Mouse (Mus musculus) A20 (cell line): ENCODE results near the gene Clec3a.
A peak's percentile ranks its signal among the peaks of the same experiment; 100 is the strongest.

Experiments used
- DNase-seq: peaks from one replicate; pipeline ENCODE4 v3.0.0-alpha.2; 2011; ENCODE audit warnings: low read depth, low spot score

Gene Clec3a

DNA sequence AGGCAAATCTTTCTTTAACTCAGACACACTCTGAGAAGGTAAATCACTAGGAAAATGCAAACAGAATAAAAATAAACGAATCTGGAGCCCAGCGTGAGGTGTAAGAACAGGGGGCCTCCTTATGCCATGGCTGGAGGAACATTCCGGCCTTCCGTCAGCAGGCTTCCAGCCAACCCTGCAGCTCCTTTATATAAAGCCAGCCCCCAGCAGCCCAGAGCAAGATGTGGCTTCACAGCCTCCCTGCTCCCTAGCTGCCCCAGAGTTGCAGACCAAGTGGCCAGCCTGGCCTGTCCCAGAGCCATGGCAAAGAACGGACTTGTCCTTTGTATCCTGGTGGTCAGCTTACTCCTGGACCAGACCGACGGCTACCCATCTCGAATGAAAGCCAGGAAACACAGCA, at the start of gene Clec3a:
Gene Clec3a (plus strand): TSS at position 301 of the 400 bp plus-strand sequence.
- no peak for DNase-seq

DNA sequence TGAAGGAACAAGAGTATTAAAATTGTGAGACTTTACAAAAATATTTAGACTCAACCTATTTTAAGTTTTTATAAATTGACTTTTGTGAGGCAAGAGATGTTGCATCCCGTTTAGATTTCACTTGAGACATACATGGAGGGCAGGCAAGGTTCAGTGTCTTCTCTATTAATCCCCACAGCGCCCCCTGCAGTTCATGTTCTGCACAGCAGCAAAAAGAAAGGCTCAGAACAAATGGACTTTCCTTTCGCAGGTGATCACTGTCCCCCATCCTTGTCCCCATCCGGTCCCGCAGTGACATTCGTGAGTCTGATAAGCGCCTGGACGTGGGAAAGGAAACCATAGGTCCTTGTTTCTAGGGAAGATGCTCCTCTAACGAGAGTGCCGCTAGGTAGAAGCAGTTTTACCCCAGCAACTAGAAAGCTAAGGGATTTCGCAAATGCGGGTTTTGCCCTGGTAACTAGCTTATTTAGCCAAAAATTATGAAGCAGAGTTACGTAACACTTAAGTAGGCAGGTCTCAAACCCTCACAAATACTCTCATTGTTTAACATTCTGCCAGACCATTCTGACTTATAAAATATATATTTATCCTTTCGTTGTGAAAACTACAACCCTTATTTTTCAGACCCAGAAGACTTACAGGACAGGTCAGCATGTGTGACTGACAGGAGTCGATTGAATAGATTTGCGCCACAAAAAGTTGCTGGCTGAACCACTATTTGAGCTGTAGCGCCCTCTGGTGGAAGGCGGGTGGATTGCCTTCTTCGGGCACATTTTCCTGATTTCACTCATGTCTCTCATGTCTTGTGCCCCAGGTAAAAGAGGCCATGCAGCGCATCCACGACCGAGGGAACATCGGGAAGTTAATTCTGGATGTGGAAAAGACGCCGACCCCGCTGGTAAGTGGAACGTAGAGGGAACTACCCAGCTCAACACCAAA, 48.6 kb upstream of the Clec3a start:
- peak; percentile 2 for DNase-seq

DNA sequence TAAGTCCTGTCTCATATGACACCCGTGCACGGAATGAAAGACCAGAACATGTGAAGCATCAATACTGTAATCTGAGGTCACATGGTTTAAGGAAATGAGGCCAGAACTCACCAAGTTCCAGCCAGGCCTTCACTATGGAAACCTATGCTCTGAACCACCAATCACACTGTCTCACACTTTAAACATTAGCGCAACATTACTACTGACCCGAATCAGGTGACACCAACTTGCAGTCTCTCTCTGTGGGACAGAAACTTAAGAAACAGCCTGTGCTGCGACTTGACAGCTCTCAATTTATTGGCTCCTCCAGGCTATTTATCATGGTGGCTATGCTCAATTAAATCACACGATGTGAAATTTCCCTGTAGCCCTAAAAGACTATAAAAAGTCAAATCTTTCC, 43.5 kb upstream of the Clec3a start:
- no peak for DNase-seq

DNA sequence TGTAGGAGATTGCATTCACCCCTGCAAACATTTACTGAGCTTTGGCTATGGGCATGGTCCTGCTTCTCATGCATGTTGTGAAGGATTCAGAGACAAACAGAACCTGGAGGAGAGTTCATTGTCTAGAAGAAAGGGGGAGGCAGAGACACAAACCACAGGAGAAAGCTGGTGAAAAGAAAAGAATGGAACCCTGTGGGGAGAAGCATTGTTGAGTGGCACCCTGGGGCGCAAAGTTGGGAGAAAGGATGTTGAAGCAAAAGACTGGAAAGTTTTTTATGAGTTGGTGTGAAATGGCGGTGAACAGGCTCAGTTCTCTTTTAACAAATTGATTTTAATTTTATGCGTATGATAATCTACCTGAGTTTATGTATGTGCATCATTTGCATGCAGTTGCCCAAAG, 33.7 kb upstream of the Clec3a start:
- no peak for DNase-seq

DNA sequence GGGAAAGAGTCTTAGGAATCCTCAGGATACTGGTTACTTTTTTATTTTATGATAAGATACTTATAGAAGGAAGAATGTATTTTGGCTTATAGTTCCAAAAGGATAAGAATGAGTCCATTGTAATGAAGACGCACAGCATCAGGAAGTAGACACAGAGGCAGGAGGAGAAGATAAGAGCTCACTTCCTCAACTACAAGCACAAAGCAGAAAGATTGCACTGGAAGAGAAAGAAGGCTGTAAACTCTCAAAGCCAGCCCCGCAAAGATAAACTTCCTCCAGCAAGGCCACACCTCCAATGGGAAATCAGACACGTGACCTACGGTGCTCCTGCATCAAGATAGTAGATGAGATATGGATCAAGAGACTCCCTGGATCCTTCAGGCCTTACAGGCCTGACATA, 30.4 kb upstream of the Clec3a start:
- DNase-seq: no peak

DNA sequence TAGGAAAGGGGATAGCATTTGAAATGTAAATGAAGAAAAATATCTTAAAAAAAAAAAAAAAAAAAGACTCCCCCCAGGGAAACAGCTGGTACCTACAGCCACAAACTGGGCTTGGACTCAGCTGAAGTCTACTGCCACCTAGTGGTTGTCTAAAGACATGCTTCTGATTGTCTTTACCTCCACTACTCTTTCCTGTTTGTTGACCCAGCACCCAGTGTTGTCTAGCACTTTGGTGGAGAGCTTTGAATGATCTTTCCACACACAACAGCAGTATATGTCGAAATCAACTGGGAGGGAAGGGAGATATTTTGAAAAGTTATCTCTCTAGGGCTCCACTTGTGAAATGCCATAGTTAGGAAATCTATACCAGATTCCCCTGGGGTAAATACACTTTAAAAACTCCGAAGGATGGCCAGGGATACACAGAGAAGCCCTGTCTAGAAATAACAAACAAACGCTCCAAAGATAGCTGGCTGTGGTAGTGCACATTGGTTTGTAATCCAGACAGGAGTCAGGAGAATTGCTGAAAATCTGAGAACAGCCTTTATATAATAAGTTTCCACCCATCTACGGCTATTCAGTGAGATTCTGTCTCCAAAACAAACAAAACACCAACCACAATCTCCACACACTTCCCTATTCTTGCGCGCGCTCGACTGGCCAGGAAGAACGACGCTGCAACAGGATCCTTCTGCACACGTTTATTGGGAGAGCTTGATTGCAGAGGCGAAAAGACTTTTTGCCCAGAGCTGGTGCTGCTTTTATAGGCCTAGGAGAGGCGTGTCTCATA, 27.2 kb upstream of the Clec3a start:
- no peak for DNase-seq

DNA sequence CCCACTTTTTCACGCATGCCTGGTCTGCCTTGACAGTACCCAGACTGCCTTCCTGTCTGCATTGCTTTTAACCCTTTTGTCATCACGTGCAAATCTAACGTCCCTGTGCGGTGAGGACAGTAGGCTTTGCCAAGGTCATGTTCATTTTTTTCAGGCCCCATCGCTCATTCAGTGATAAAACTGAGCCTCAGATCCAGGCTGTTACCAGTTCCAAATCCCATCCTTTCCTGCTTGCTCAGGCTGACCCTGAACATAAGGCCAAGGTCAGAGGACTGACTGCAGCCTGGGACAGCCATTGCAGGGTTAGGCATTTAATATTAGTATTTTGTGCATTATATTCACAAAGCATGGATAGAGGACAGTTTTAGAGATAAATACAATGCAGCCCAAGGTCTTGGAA, 19.6 kb upstream of the Clec3a start:
- no peak for DNase-seq

DNA sequence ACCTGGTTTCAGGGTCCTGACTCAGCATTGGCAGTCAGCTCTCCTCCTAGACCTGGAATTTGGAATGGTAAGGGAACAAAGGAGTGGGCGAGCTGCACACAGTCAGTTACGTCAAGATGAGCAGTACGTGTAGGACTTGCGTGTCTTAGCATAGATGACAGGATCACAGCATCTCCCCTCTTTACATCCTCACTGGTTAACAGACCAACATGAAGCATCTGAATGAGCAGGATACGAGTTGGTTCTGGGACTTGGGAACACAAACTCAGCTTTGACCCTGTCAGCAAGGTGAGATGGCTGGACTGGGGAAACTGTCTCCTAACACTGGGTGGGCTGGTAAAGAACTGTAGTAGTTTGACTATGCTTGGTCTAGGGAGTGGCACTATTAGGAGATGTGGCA, 18.6 kb upstream of the Clec3a start:
- no peak for DNase-seq

DNA sequence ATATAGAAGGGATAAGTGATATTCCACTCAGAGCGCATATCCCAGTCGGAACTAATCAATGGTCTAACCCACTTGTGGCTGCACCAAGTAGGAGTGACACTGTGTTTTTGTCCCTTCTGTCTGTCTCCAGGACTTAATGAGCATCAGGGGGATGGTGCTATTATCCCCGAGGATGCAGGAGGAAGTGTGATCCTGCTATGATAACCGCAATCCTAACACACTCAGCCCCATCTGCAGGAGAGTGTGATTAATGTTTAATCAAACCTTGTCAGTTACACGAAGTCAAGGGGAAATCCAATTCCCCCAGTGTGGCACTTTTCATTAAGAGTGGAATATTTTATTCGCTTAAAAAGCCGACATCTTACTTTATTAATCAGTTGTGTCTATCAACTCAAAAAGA, 16.2 kb upstream of the Clec3a start:
- DNase-seq: no peak

DNA sequence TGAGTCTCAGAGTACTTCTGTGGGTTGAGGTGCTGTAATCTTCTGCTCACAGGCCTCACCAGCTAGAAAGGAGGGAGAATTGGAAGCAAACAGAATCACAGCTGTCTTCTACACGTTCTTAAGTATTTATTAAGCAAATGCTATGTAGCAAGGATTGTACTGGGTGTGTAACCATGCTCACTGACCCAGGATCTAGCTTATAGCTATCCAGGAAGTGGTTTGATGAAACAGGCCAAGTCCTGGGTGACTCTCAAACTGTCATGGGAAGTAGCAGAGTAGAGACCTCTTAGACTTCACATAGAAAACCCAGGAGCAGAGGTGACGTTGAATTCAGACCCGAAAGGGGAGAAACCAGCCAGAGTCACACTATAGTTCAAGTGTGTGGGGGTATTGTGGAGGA, 6.5 kb upstream of the Clec3a start:
- no peak for DNase-seq

DNA sequence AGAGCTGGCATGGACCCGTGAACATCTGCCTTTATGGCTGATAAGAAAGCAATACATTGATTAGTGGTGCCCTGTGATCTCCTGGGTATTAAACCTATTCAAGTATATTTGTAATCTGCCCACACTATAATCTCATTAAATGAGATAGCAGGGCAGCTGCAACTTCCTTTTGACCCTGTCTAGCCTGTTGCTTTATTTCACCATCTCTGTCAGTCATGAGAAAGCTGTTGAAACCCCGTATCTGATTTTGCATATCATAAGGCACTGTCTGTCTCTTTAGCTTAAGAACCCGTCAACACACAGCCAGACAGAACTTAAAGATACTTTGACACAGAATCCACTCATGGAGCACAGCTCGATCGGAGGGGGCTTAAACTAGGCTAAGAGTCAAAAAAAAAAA, 600 bp downstream of the Clec3a start:
- DNase-seq: no peak

DNA sequence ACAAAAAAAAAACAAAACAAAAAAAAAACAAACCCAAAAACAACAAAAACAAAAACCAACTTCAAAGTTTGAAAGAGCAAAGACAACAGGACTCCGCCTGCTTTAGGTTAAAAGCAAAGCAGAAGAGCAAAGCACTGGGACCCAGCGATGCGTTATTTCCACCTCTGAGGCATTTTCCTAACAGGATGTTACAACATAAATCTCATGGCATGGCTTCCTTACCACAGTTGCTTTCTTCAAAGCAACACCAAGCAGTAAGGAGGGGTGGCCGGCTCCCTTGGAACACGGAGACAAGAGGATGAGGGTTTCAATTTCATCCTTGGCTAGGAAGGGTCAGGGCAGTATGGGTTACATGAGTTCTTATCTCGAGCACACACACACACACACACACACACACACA, 1.0 kb downstream of the Clec3a start:
- DNase-seq: no peak

DNA sequence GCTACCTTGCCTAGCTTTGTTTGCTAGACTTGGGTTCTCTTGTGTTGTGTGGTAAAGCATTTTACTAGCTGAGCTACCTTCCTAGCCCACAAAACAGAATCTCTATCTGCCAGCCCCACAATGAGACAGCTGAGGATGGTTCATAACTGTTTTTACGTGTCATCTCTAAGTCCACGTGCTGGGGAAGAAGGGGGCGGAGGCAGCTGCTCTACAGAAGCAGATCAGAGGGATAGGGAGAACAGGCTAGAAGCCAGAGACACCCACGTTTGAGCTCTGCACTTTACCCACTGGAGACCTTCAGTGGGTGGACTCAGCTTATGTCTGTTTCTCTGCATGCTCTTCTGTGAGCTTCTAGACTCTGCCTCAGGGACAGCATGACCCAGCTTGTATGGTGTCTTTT, 3.7 kb downstream of the Clec3a start:
- DNase-seq: no peak

DNA sequence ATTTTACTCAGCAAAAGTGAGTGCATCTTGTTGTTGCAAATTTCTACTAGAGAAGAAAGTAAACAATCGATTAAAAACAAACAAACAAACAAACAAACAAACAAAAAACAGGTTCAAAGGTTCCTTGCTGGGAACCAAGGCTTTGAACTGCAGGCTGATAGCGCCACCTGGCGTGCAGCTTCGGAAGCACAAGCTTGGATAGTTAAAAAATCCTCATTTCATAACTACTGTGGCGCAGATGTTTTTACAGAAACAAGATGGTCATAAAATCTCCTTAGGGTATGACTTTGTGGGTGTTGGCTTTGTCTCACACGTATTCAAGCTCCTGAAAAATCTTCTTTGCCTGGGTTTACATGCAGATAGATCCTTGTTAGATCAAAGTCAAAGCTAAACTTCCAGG, 20.4 kb downstream of the Clec3a start:
- DNase-seq: peak; percentile 84

DNA sequence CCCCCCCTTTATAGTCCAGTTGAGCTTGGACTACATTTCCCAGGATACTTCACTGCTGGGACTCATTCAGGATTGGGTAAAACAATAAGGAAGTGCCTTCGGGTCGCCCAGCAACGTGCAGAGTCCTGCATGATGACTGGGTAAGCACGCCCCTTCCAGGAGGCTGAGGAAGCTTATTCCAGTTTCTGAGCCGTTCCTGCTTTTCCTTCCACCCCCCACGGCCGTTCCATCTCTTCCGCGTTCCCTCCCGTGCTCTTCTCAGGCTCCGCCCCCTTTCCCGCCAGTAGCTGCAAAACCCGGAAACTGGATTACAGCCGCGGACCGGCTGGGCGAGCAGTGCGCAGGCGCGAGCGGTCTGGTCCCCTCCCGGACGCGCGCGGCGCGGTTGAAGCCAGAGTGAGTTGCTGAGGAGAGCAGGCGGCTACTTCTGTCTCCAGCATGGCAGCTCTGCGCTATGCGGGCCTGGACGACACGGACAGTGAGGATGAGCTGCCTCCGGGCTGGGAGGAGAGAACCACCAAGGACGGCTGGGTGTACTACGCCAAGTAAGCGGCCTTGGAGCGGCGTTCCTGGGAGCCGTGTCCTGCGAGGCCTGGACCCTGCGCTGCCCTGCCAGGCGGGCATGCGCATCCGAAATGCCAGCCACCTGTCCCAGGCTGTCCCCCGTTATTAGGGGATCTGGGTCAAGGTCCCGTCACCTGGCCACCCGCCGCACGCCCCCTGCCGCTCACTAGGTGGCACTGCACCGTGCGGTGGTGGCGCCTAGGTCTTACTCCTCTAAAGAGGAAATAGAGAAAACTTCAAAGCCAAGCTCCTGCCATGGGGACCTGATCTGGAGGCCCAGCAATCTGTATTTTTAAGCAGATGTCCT, 21.7 kb downstream of the Clec3a start, which contains the start of gene Wwox:
Gene Wwox (plus strand): TSS at position 322 of the 871 bp plus-strand sequence.
- DNase-seq: peak; percentile 98

DNA sequence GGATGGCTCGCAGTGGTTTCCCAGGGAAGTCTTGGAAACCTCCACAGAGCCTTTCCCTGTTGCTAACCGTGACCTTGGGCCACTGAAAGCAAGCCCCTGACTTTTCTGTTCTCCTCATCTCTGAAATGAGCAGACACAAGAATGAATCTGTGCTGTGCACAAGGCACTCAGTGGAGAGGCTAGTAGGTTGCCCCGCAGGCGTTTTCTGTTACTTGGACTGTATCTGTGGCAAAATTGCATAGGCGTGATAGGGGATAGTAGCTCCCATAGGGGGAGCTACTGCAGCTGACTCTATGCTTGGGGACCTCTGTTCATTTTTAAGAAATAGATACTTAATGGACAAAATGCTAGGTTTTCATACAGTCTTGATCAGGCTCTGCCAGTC, 22.3 kb downstream of the Clec3a start:
- DNase-seq: peak; percentile 80

DNA sequence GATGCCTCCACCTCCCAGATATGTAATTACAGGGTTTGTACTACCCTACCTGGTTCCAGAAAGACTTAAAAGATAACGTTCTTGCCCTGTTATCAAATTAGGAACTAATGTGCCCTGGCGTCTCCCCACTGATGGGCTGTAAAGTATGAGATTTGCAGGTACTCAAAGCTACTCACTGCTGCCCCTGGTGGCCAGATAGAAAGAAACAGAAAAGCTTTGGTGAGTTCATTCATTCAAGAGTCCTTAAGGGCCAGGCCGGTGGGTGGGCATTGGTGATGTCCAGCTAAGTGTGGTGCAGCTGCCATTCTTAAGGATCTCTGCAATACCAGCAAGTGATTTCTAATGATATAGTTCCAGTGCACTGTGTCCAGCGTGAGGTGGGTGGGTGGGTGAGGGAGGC, 23.7 kb downstream of the Clec3a start:
- DNase-seq: peak; percentile 81

DNA sequence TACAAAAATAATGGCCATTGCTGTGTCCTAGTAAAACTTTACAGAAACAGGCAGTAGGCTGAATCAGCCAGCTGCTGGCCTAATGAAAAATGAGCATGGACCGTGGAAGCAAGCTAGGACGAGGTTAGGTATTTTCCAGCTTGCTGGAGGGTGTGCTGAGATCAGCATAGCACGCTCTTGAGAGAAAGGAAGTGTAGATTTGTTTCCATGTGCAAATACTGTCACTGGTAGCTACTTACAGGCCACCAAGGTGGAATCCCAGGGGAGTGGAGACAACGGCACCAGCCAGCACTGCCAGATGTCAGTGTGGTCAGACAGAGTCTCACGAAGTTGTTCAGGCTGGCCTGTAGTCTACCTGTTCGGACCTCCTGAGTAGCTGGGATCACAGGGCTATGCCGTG, 29.0 kb downstream of the Clec3a start:
- no peak for DNase-seq

DNA sequence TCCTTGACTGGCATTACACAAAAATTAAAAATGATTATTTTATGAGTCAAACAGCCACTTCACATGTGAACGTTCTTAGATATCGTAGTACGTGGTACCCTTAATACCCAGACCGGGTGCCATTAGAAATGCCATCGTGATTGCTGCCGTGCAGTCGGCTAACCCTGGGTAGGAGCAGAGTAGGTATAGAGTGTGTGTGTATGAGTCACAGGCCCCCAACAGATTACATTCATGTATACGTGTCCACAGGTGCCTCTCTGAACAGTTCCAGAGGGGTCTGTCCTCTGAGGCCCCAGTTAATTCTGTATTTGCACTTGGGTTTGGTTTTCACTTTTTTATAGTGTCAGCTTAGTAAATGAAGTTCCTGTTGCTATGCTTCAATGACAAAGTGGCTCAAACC, 34.4 kb downstream of the Clec3a start:
- DNase-seq: no peak

DNA sequence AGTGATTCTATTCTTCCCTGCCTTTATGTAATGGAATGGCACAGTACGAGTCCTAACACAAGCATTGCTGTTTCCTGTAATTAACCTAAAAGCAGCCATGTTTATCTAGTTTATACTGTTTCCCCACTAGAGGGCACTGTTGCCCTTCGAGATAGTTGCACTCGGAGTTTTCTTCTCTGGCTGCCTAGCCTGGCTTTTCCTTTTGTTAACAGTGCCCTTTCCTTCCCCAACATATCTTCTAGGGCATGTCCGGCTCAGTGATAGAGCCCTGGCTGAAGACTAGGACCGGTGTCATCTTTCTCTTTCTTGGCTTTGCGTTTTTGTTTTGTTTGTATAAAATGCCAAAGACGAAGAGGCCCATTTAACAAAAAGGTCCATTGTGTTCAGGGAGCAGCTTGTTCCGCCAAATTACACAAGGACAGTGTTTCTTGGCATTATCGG, 34.9 kb downstream of the Clec3a start:
- peak; percentile 70 for DNase-seq

DNA sequence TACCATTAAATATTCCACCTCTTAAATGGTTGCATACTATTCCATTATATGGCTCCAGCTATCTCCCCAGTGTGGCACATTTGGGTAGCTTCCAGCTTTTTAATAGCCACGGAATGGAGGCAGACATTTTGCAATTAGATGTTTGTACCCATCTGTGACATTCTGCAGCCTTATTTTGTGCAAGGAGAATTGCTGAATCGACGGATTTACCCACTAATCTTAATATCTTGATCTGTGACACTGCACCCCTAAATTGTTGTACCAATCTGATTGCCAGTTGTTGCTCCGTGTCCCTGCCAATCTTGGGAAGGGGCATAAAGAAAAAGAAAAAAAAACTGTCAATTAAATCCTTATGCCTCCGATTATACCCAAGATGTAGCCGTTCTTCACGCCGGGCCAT, 37.4 kb downstream of the Clec3a start:
- no peak for DNase-seq

DNA sequence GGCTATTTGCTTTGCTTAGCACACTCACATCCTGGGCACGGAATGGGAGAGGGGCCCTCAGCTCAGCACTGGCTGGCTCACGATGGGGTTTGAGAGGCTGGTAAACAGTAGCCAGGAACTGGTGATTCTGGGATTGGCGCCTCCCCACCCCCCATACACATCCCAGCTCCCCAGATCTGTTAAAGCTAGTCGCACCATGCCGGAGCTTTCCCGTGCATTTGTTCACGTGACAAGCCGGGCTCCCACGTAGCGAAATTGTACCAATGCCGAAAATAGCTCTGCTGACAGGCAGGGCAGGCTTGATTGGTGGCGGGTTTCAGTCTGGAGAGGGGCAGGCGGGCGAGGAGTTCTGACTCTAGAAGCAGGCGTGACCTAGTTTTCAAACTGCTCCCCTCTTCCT, 38.1 kb downstream of the Clec3a start:
- no peak for DNase-seq
